Mouse (Mus musculus): ENCODE results near the gene Cdh9.

Gene Cdh9

GRCm38 (mm10) chr15:16728470-16729011 is at the start of gene Cdh9:
Cdh9 (plus strand) TSS chr15:16728756.
- DNase-seq = no peak

DNA sequence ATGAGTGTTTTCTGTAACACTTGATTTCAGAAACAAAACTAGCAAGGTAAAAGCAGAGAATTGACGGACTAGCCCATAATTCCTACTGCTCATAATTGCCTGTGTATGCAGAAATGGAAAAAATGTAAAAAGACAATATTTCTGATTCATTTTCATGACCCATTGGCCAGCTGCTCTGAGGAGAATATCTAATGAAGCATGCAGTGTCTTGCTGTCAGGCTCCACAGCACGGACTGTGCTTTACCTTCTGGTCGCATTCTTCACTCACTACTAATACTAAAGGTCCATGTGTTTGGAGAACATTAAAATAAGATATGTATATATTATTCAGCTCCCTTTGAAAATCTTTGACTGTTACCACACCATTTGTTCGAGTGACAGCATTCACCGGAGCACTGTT is 49.5 kb upstream of the Cdh9 start:
- no peak for DNase-seq

- no peak for DNase-seq
Measured at GRCm38 (mm10) chr15:16699821-16700220, 28.7 kb upstream of the Cdh9 start.

- DNase-seq = no peak
Measured at GRCm38 (mm10) chr15:16702340-16702739, 26.2 kb upstream of the Cdh9 start.

DNA sequence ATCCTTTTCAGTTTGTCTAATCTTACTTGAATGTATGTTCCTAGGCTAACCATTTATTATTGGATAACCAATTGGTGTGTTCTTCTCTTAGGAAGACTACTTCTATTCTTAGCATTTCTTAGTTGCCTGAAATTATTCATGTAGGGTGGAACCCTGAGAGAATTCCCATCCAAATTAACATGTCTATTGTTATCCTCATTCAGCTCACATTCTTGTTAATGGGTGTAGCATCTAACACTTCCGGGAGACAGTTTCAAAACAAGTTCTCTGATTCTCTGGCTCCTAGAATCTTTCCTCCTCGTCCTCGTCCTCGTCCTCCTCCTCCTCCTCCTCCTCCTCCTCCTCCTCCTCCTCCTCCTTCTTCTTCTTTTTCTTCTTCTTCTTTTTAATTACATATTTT is 10.5 kb downstream of the Cdh9 start:
- no peak for DNase-seq

GRCm38 (mm10) chr15:16746672-16747071 is 18.1 kb downstream of the Cdh9 start:
- DNase-seq = no peak

GRCm38 (mm10) chr15:16763252-16763651 is 34.7 kb downstream of the Cdh9 start:
- DNase-seq = no peak

GRCm38 (mm10) chr15:16784575-16784974 is 56.0 kb downstream of the Cdh9 start:
- DNase-seq = no peak

DNA sequence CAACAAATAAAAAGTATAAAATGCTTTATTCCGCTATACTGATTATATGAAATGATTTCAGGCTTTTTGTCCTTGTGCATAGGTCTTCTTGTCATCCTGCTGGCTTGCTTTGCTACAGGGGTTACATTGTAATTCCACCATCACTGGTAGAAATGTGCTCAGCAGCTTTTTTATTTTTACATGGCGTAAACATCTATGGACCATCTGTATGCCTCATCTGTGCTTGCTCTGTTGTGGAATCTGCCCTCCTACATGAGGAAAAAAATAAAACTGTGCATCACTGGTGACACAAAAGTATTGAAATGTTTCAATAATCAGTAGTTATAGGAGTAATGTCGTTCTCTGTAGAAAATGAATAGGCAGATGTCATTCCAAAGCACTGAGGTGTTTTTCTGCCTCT is 64.3 kb downstream of the Cdh9 start:
- DNase-seq = no peak

GRCm38 (mm10) chr15:16801302-16801701 is 72.7 kb downstream of the Cdh9 start:
- DNase-seq = no peak

DNA sequence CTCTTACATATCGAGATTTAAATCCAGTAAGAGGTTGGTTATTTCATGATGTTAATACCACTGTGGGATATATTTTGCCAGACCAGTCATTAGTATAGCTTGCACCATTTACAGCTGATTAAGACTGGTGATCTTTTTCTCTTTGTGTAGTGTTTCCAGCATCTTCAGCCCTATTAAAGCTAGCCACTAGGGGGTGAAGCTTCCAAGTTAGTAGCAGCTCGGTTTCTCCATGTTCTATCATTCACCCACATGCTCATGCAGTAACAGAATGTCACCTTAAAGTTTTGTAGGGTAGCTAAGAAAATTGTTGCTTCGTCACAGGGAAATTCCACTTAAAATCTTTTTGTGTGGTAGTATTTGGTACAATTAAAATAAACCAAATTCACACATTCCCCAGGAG is 82.2 kb downstream of the Cdh9 start:
- no peak for DNase-seq

DNA sequence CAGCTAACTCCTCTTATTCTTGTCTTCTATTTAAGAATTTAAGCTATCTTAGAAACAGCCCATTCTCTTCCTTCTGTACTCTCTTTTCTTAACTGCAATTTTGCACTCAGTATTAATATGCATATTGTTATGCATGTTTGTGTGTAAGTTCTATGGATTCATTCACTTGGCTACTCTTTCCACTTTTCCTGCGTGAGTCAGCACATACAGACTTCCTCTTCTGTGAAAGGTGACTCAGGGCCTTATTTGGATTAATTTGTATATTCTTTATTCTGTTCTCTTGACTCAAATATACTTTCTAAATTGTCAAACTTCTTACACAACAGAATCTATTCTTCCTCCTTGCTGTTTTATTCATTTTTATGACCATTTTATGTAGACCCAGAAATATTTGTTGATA is 85.5 kb downstream of the Cdh9 start:
- DNase-seq = no peak

DNA sequence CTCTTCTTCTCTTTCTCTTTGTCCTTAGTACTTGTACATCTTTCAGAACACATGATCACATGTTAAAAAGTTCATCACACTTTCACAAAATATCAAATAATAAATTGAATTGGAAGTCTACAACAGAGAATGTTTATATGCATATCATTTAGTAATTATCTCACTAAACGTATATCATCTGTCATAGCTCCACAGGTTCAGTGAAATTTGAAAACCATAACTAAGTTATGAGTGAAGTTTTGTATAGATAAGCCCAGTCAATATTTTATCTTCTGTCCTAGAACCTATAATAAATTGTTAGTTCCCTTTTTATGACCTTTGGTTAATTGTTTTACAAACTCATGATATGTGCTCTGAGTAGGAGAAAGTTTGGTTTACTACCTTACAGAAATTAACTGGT is 106.2 kb downstream of the Cdh9 start:
- no peak for DNase-seq

GRCm38 (mm10) chr15:16882542-16882941 is 154.0 kb downstream of the Cdh9 start:
- DNase-seq = no peak

DNA sequence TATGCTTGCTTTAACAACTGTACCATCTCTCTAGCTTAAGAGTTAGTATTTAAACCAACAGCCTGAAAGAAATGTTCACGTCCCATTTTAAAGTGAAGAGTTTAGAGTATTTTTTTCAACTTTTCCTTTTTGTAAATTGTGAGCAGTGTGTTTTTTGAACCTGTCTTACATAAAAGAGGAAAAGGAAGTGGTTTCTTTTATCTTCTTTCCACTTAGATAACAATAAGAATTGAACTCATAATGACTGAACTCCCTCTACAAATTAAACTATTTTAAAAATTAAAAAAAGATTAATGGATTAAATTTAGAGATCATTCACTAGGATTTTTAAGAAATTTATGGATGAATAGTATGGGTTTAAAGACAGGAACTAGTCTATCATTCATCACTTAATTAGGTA is 168.1 kb downstream of the Cdh9 start:
- DNase-seq = no peak
